Mouse (Mus musculus) C2C12 (cell line): ENCODE measurements around the gene Elovl5.

Source experiments
- CEBPB ChIP-seq: IDR thresholded peaks from one replicate; pipeline ENCODE4 v1.6.1; 2011; ENCODE audit warnings: low read depth, mild to moderate bottlenecking, control low read depth, moderate library complexity
- CTCF ChIP-seq: IDR thresholded peaks from one replicate; pipeline ENCODE4 v1.5.1; 2011; ENCODE audit not compliant: control insufficient read depth, insufficient read depth, insufficient read length
- MAX ChIP-seq: IDR thresholded peaks from one replicate; pipeline ENCODE4 v1.6.1; 2011; ENCODE audit warnings: mild to moderate bottlenecking, control low read depth
- USF1 ChIP-seq: IDR thresholded peaks from one replicate; pipeline ENCODE4 v1.6.1; 2011; ENCODE audit warnings: low read depth, mild to moderate bottlenecking, control low read depth, moderate library complexity

DNA sequence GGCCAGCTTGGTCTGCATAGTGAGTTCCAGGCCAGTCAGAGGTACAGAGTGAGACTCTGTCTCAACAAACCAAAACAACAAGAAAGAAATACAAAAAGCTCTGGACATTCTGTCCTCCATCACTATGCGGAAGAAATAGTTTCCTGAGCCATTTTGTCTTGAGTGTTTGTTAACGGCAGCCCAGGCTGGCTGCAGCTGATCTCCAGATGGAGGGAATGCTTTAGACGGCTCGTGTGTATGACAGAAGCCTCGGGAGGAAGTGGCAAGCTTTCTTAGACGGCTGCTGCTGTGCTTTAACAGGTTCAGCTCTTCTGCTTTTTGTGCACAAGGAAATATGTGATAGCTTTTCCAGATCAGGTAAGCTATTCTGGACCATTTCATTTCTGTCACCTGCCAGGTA, 23.9 kb downstream of the Elovl5 start:
- TF ChIP-seq CTCF, result no peak
- no peak for TF ChIP-seq CEBPB
- no peak for TF ChIP-seq USF1
- TF ChIP-seq MAX, result no peak
